Mouse (Mus musculus) heart, adult 8-10 months (tissue): Measurements from ENCODE around the gene Tff3. TPM values are rescaled to one million over a fixed set of nuclear protein-coding genes. Genes with fewer than 3 reads are reported as not detected.
A peak's percentile ranks its signal among the peaks of the same experiment; 100 is the strongest.

Experiments used
- DNase-seq: peaks from one replicate; pipeline ENCODE4 v3.0.0; 2022; ENCODE audit warnings: low spot score
- total RNA-seq, 4 experiments: library from RNA; stranded (reverse); gene quantifications; 2 replicates each; pipeline ENCODE4 v1.2.4; 2022

Gene Tff3
- total RNA-seq, 4 experiments from 2014 or later: not detected

DNA sequence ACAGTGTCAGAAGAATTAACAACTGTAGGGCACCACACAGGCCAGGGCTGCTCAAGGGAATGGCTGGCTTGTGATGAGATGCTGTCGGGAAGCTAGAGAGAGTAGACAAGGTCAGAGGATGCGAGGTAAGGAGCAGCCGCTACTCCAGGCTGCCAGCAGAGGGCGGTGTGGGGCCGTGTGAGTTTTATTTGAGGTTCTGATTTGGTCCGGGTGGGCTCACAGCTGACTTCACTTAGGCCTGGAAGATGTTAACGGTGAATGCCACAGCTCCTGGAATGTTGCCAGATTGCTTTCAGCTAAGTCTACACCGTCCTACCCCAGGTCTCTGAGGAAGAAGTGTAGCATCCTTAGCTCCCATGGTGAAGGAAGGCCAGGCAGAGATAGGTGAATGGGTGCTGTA lies 7.5 kb downstream of the Tff3 start:
- peak; percentile 12 for DNase-seq

- peak; percentile 72 for DNase-seq
These were observed 10.0 kb downstream of the Tff3 start for GRCm38 (mm10) chr17:31119429-31119828.

GRCm38 (mm10) chr17:31117946-31118345 lies 11.5 kb downstream of the Tff3 start:
- DNase-seq: no peak

GRCm38 (mm10) chr17:31116063-31116462 lies 13.4 kb downstream of the Tff3 start:
- DNase-seq: no peak

GRCm38 (mm10) chr17:31113191-31113856 lies 16.1 kb downstream of the Tff3 start:
- no peak for DNase-seq

DNA sequence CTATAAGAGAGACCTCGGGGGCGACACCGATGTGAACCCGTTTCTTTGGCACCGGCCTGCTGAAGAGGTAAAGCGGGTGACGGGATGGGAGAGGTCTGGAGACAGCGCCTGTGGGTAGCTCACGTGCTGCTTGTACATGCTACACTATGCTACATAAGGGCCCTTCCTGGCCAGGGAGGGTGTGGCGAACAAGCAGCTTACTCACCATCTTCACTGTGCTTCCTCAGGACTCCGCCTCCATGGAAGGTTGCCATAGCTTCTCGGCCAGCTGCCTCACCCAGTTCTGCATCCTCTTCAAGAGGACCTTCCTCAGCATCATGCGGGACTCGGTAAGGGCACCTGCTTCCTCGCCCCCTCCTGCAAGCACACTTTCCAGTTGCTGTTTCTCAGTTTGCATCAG lies 21.1 kb downstream of the Tff3 start:
- no peak for DNase-seq

GRCm38 (mm10) chr17:31103823-31104222 lies 25.6 kb downstream of the Tff3 start:
- no peak for DNase-seq

- no peak for DNase-seq
These were observed 26.4 kb downstream of the Tff3 start for GRCm38 (mm10) chr17:31103007-31103570.

DNA sequence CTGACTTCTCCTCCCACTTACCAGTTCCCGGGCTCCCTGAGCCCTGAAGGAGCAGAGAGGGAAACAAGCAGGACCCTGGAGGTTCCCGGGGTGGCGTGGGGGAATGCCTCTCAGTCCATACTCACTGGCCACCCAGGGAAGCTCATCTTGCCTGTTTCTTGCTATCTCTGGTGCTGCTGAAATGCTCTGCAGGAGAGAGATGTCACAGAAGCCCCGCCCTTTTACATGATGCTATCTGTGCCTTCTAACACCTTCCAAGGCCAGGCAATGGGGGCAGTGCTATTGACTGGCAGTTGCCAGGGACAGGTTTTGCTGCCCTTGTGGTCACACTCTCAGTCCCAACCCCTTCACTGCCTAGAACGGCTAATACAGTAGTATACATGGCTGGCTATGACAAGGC lies 30.7 kb downstream of the Tff3 start:
- no peak for DNase-seq

GRCm38 (mm10) chr17:31096893-31097292 lies 32.6 kb downstream of the Tff3 start:
- DNase-seq: no peak

- no peak for DNase-seq
These were observed 33.9 kb downstream of the Tff3 start for GRCm38 (mm10) chr17:31095570-31095969.

GRCm38 (mm10) chr17:31094781-31095180 lies 34.7 kb downstream of the Tff3 start:
- DNase-seq: no peak

DNA sequence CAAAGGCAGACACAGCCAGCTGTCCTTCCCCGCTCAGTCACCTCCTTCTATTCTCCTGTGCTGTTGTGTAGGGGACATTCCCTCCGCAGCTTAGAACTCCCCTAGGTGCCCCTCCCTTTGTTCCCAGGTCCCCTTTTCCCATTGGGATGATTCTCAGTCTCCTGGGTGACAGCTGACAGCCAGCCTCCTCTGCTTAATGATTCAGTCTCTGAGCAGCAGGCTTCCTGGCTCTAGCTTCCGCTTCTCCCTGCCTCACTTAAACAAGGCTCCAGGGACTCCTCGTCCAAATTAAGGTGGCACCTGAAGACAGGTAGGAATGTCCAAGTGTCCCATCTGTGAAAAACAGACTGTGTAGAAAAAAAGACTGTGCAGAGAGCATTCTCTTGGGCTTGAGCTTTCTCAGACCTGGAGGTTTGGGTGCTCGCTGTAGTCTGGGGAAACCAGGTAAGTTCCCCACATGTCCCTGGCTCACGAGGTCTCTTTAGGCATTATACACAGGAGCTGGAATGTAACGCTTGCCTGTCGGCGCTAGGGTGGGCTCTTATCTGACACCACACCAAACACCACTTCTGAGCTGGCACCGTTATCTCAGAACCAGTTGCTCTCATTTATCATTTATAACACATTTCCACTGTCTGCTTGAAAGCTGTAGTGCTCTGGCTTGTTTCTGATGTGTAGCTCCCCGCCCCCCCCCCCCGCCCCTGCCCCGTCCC lies 38.3 kb downstream of the Tff3 start:
- no peak for DNase-seq

- DNase-seq: no peak
These were observed 39.6 kb downstream of the Tff3 start for GRCm38 (mm10) chr17:31089848-31090247.

- no peak for DNase-seq
These were observed 40.7 kb downstream of the Tff3 start for GRCm38 (mm10) chr17:31088711-31089110.

- no peak for DNase-seq
These were observed 43.2 kb downstream of the Tff3 start for GRCm38 (mm10) chr17:31086196-31086595.

- DNase-seq: no peak
These were observed 43.9 kb downstream of the Tff3 start for GRCm38 (mm10) chr17:31085519-31085918.

DNA sequence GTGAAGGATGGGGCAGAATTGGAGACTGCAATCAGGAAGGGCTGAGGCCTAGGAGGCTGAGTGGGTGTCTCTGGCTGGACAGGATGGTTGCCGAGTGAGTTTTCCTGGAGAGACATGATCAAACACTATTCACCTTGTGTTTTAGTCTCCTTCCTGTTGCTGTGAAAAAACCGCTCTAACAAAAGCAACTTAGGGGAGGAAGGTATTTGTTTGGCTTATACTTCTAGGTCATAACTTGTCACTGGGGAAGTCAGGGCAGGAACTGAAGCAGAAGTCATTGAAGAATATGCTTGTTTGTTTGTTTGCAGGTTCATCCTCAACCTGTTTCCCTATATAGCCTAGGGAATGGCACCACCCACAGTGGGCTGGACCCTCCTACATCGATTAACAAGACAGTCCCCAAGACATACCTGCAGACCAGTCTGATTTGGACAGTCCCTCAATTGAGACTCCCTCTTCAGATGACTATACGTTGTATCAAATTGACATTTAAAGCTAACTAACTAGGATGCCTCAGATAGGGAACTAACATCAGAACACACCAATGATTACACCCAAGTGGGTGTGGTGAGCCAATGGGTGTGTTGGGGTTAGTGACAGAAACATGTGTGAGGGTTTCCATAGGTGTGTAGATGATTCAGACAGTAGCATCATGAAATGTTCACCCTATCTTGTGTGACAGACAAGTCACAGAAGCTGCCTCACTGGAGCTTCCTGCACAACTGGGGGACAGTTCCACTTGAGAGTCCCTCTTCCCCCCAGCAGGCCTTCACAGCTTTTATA lies 47.0 kb downstream of the Tff3 start:
- no peak for DNase-seq

GRCm38 (mm10) chr17:31079078-31079840 lies 50.2 kb downstream of the Tff3 start:
- peak; percentile 64 for DNase-seq

- DNase-seq: no peak
These were observed 50.9 kb downstream of the Tff3 start for GRCm38 (mm10) chr17:31078581-31078980.

DNA sequence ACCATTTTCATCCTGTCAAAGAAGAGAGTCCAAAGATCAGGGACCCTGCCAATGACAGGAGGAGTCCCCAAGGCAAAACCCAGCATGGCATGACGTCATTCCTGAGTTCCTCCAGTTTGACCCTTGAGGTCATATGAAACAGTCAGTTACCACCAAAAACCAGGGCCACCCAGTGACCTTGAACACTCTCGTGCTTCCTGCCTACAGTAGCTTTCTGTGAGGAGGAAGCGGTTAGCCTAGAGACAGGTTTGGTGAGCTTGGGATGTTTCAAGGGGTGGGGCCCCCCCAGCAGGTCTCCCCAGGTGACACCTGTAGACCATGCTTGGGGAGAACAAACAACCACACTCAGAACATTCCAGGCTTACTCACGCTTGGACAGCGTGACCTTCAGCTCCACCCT lies 51.9 kb downstream of the Tff3 start:
- no peak for DNase-seq

DNA sequence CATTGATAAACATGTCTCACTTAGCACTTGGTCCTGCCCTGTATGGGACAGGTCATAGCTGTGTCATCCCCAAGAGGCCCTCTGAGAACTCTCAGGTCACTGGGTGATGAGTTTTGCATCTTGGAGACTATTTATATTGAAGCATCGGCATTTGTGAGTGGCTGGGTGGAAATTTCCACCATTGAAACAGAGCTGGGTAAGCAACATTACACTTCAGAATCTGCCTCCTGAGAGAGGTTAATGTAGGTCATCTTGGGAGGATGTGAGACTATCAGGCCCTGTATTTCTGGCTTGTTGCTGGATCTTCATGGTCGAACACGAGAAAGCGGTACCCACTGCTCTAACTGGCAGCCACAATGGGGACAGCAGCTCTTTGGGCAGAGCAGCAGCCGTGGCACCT lies 54.0 kb downstream of the Tff3 start:
- no peak for DNase-seq
